Mouse (Mus musculus) left cerebral cortex, postnatal 4 days (tissue): ENCODE data around the gene Nudt15. TPM values are rescaled to one million over a fixed set of nuclear protein-coding genes. Genes with fewer than 3 reads are reported as not detected.

Experiments used
- DNase-seq: peaks from one replicate; pipeline ENCODE4 v3.0.0-alpha.2; 2022
- intact Hi-C: fragments of 180-260 bp; cut with DNase I; formaldehyde crosslinking; loops from one replicate; pipeline ENCODE4 v1.15.1; 2025
- total RNA-seq, 2 experiments: library from RNA; stranded (reverse); gene quantifications; 2 replicates each; pipeline ENCODE4 v1.2.3; 2021

Gene Nudt15
- total RNA-seq, 2 experiments from 2014 or later, result 4.6 to 6.1 TPM

- intact Hi-C loops, result no loop called here
- DNase-seq, result peak; percentile 41
These were observed 73.4 kb downstream of the Nudt15 start for GRCm38 (mm10) chr14:73474636-73475093.

- DNase-seq, result peak; percentile 88
- intact Hi-C loops, result no loop called here
These were observed 74.2 kb downstream of the Nudt15 start for GRCm38 (mm10) chr14:73473670-73474460.

GRCm38 (mm10) chr14:73472205-73472604 lies 75.8 kb downstream of the Nudt15 start:
- intact Hi-C loops, result no loop called here
- DNase-seq, result peak; percentile 37

- intact Hi-C loops, result no loop called here
- DNase-seq, result no peak
These were observed 77.4 kb downstream of the Nudt15 start for GRCm38 (mm10) chr14:73470593-73470992.

- intact Hi-C loops, result no loop called here
- peak; percentile 45 for DNase-seq
These were observed 78.5 kb downstream of the Nudt15 start for GRCm38 (mm10) chr14:73469506-73469905.

Other genes starting within 250 kb of the Nudt15 start
- 10 to 100 TPM; 45.8 to 49.0 TPM for gene Rb1, start 222.4 kb downstream of the Nudt15 start, total RNA-seq
- 100 to 1,000 TPM; 363 to 375 TPM for gene Itm2b, start 163.0 kb downstream of the Nudt15 start, total RNA-seq
- gene Med4, start 38.2 kb downstream of the Nudt15 start, total RNA-seq, result 10 to 100 TPM; 34.9 to 43.6 TPM
- 100 to 1,000 TPM; 103 to 107 TPM for gene Sucla2, start 22.9 kb downstream of the Nudt15 start, total RNA-seq
- not detected for gene Gm21750, start 113.0 kb upstream of the Nudt15 start, total RNA-seq